Mouse (Mus musculus): ENCODE data around the gene Prpf3.

- TF ChIP-seq CTCF (IDR thresholded peaks at IDR 0.05; ENCODE audit: insufficient read depth, low read depth, low read length), result no peak
- no peak for TF ChIP-seq POLR2A (IDR thresholded peaks at IDR 0.05; ENCODE audit: insufficient read depth, low read depth, low read length)
These were observed 29.4 kb downstream of the Prpf3 start for GRCm38 (mm10) chr3:95826275-95826674.
